Mouse (Mus musculus): ENCODE data around the gene Gimap9. TPM values are rescaled to one million over a fixed set of nuclear protein-coding genes. Genes with fewer than 3 reads are reported as not detected.
A peak's percentile ranks its signal among the peaks of the same experiment; 100 is the strongest.

Gene Gimap9
- polyA plus RNA-seq, 1 experiment from 2014 or later: 4.4 TPM

DNA sequence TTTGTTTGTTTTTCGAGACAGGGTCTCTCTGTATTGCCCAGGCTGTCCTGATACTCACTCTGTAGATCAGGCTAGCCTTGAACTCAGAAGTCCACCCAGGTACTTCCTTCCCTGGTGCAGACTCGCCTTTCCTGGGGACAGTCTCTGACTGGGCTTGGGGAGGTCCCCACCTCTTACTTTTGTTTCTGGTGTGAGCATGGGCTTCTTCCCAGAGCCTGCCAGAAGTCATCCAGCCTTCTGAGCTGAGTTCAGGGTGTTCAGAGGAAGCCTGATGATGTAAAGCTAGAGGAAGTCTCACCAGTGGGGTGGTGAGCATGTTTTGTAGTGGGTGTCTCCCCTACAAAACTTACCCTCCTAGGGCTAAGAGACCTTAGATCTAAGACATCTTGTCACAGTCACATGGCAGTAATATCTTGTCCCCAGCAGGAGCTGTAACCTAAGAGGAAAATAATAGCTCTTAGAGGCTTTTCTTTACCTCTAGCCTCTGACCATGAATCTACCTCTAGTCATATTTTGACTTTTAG is 6.4 kb upstream of the Gimap9 start:
- no peaks in the 10 kb centered on the region for H3K36me3 ChIP-seq (ENCODE audit: control insufficient read depth, insufficient read depth, low read length)
- ATAC-seq (ENCODE audit: insufficient number of reproducible peaks, low FRiP score, low TSS enrichment, low read depth) (no peak), DNase-seq (ENCODE audit: low spot score) (no peak)
- H3K4me3 ChIP-seq (ENCODE audit: low read depth, low read length): no peak overlapping the region
- 66% methylated on average over 2 of the region's 2 CpGs for WGBS
- H3K27ac ChIP-seq (replicated peaks; ENCODE audit: low read depth, low read length): no peak overlapping the region
- H3K9ac ChIP-seq (ENCODE audit: low read length): no peak overlapping the region
- no peaks in the 10 kb centered on the region for H3K27me3 ChIP-seq (ENCODE audit: control insufficient read depth, insufficient read depth, low read length)
- no peaks in the 10 kb centered on the region for H3K9me3 ChIP-seq (ENCODE audit: control insufficient read depth, low read length)
- no peak overlapping the region for H3K4me2 ChIP-seq (ENCODE audit: low read depth, severe bottlenecking)
- no peaks in the 10 kb centered on the region for H3K4me1 ChIP-seq (ENCODE audit: control insufficient read depth, insufficient read depth, low read length)

- Histone ChIP-seq H3K36me3 (ENCODE audit: control insufficient read depth, insufficient read depth, low read length) (no peaks in the 10 kb centered on the region), H3K9me3 (ENCODE audit: control insufficient read depth, low read length) (no peaks in the 10 kb centered on the region), H3K27me3 (ENCODE audit: control insufficient read depth, insufficient read depth, low read length) (no peaks in the 10 kb centered on the region), H3K27ac (replicated peaks; ENCODE audit: low read depth, low read length) (no peak overlapping the region), H3K4me1 (ENCODE audit: control insufficient read depth, insufficient read depth, low read length) (no peaks in the 10 kb centered on the region; the same call in 1 of the 2 replicates), H3K9ac (ENCODE audit: low read length) (no peak overlapping the region), H3K4me2 (ENCODE audit: low read depth, severe bottlenecking) (no peak overlapping the region), H3K4me3 (ENCODE audit: low read depth, low read length) (no peak overlapping the region)
- DNase-seq (ENCODE audit: low spot score) (no peak), ATAC-seq (ENCODE audit: insufficient number of reproducible peaks, low FRiP score, low TSS enrichment, low read depth) (no peak)
- WGBS: 91% methylated on average over 9 of the region's 9 CpGs
Measured at GRCm38 (mm10) chr6:48674291-48675058, 1.5 kb upstream of the Gimap9 start.

DNA sequence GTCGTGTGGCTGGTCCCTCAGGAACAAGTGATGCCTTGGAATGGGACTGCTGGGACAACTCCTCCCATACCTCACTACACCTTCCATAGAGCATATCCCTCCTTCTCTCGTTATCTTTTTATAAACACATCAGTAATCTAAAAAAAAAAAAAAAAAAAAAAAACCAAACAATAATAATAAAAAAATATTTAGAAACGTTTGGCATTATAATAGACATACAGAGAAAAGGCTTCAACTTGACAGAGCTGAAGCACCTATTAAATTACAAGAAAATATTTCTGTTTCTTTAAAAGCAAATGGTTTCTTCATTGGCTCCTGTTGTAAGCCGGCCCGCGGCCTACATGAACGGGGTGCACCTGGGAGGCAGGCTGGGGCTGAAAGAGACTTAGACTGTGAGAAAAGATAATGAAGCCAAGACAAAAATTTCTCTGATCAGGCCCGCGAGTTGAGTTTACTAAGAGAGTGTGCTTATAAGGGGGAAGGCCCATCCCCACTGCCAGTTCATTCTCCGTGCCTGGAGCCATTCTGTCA is 464 bp upstream of the Gimap9 start:
- WGBS: 52% methylated on average over 10 of the region's 10 CpGs
- DNase-seq (ENCODE audit: low spot score) (no peak), ATAC-seq (ENCODE audit: insufficient number of reproducible peaks, low FRiP score, low TSS enrichment, low read depth) (no peak)
- Histone ChIP-seq H3K4me1 (ENCODE audit: control insufficient read depth, insufficient read depth, low read length) (no peaks in the 10 kb centered on the region; the same call in 1 of the 2 replicates), H3K4me2 (ENCODE audit: low read depth, severe bottlenecking) (peak overlapping the region; percentile 21; the same call in 1 of the 2 replicates), H3K9me3 (ENCODE audit: control insufficient read depth, low read length) (no peaks in the 10 kb centered on the region), H3K27ac (replicated peaks; ENCODE audit: low read depth, low read length) (no peak overlapping the region), H3K36me3 (ENCODE audit: control insufficient read depth, insufficient read depth, low read length) (no peaks in the 10 kb centered on the region), H3K9ac (ENCODE audit: low read length) (no peak overlapping the region), H3K4me3 (ENCODE audit: low read depth, low read length) (no peak overlapping the region), H3K27me3 (ENCODE audit: control insufficient read depth, insufficient read depth, low read length) (no peaks in the 10 kb centered on the region)

- no peak for DNase-seq (ENCODE audit: low spot score)
- Histone ChIP-seq H3K27me3 (ENCODE audit: control insufficient read depth, insufficient read depth, low read length) (no peaks in the 10 kb centered on the region), H3K4me3 (ENCODE audit: low read depth, low read length) (no peak overlapping the region), H3K4me1 (ENCODE audit: control insufficient read depth, insufficient read depth, low read length) (no peaks in the 10 kb centered on the region; the same call in 1 of the 2 replicates), H3K9me3 (ENCODE audit: control insufficient read depth, low read length) (no peaks in the 10 kb centered on the region), H3K4me2 (ENCODE audit: low read depth, severe bottlenecking) (no peak overlapping the region), H3K27ac (replicated peaks; ENCODE audit: low read depth, low read length) (no peak overlapping the region), H3K9ac (ENCODE audit: low read length) (no peak overlapping the region), H3K36me3 (ENCODE audit: control insufficient read depth, insufficient read depth, low read length) (no peaks in the 10 kb centered on the region)
- no peak for ATAC-seq (ENCODE audit: insufficient number of reproducible peaks, low FRiP score, low TSS enrichment, low read depth)
- 82% methylated on average over 5 of the region's 5 CpGs for WGBS
Measured at GRCm38 (mm10) chr6:48676860-48677415, 1.0 kb downstream of the Gimap9 start.

DNA sequence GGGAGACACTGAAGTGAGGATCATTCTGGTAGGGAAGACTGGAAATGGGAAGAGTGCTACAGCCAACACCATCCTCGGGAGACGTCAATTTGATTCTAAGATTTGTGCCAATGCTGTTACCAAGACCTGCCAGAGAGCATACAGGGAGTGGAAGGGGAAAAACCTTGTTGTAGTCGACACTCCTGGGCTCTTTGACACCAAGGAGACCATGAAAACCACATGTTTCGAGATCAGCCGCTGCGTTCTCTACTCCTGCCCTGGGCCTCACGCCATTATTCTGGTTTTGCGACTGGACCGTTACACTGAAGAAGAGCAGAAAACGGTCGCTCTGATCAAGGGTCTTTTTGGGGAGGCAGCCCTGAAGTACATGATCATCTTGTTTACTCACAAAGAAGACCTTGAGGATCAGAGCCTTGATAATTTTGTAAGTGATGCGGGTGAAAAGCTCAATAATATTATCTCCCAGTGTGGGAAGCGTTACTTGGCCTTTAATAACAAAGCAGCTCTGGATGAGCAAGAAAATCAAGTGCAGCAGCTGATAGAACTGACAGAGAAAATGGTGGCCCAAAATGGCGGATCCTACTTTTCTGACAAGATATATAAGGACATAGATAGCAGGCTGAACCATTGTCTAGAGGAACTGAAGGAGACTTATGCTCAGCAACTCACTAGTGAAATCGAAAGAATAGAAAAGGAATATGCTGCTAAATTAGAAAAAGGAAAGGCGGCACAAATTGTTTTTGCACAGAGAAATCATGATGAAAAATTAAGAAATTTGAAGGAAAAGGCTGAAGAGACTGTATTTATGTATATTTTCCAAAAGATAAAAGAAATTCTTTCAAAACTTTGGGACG is 1.8 kb downstream of the Gimap9 start:
- ATAC-seq (ENCODE audit: insufficient number of reproducible peaks, low FRiP score, low TSS enrichment, low read depth) (no peak), DNase-seq (ENCODE audit: low spot score) (no peak)
- Histone ChIP-seq H3K4me1 (ENCODE audit: control insufficient read depth, insufficient read depth, low read length) (no peaks in the 10 kb centered on the region; the same call in 1 of the 2 replicates), H3K4me3 (ENCODE audit: low read depth, low read length) (no peak overlapping the region), H3K9me3 (ENCODE audit: control insufficient read depth, low read length) (no peaks in the 10 kb centered on the region), H3K27me3 (ENCODE audit: control insufficient read depth, insufficient read depth, low read length) (no peaks in the 10 kb centered on the region), H3K36me3 (ENCODE audit: control insufficient read depth, insufficient read depth, low read length) (no peaks in the 10 kb centered on the region), H3K4me2 (ENCODE audit: low read depth, severe bottlenecking) (no peak overlapping the region), H3K27ac (replicated peaks; ENCODE audit: low read depth, low read length) (no peak overlapping the region), H3K9ac (ENCODE audit: low read length) (no peak overlapping the region)
- 91% methylated on average over 17 of the region's 17 CpGs for WGBS

DNA sequence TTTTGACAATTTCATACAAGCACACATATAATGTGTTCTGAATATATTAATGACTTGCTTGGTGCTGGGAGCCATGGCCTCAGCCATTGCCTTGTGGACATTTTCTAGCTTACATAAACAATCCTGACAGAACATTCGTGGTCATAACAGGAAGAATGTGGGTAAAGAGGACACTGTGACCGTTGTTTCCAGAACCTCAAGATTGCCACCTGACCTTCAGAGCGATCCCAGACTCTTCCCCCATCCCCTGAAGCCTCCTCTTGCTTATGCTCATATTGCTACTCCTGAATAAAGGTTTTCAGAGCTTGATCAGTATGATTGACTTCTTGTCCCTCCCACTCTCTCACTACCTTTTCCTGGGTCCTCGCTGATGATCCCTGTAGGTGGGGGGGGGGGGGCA is 2.5 kb downstream of the Gimap9 start:
- no peak for ATAC-seq (ENCODE audit: insufficient number of reproducible peaks, low FRiP score, low TSS enrichment, low read depth)
- WGBS: 82% methylated on average over 4 of the region's 4 CpGs
- Histone ChIP-seq H3K27me3 (ENCODE audit: control insufficient read depth, insufficient read depth, low read length) (no peaks in the 10 kb centered on the region), H3K4me1 (ENCODE audit: control insufficient read depth, insufficient read depth, low read length) (no peaks in the 10 kb centered on the region; the same call in 1 of the 2 replicates), H3K36me3 (ENCODE audit: control insufficient read depth, insufficient read depth, low read length) (no peaks in the 10 kb centered on the region), H3K9me3 (ENCODE audit: control insufficient read depth, low read length) (no peaks in the 10 kb centered on the region), H3K27ac (replicated peaks; ENCODE audit: low read depth, low read length) (no peak overlapping the region), H3K4me3 (ENCODE audit: low read depth, low read length) (no peak overlapping the region), H3K4me2 (ENCODE audit: low read depth, severe bottlenecking) (no peak overlapping the region), H3K9ac (ENCODE audit: low read length) (no peak overlapping the region)
- DNase-seq (ENCODE audit: low spot score): no peak

- Histone ChIP-seq H3K9ac (ENCODE audit: low read length) (no peak overlapping the region), H3K4me3 (ENCODE audit: low read depth, low read length) (no peak overlapping the region), H3K4me1 (ENCODE audit: control insufficient read depth, insufficient read depth, low read length) (no peaks in the 10 kb centered on the region; the same call in 1 of the 2 replicates), H3K36me3 (ENCODE audit: control insufficient read depth, insufficient read depth, low read length) (no peaks in the 10 kb centered on the region), H3K27ac (replicated peaks; ENCODE audit: low read depth, low read length) (no peak overlapping the region), H3K27me3 (ENCODE audit: control insufficient read depth, insufficient read depth, low read length) (no peaks in the 10 kb centered on the region), H3K9me3 (ENCODE audit: control insufficient read depth, low read length) (no peaks in the 10 kb centered on the region), H3K4me2 (ENCODE audit: low read depth, severe bottlenecking) (no peak overlapping the region)
- DNase-seq (ENCODE audit: low spot score) (no peak), ATAC-seq (ENCODE audit: insufficient number of reproducible peaks, low FRiP score, low TSS enrichment, low read depth) (no peak)
- 72% methylated on average over 6 of the region's 6 CpGs for WGBS
Measured at GRCm38 (mm10) chr6:48679701-48680100, 3.8 kb downstream of the Gimap9 start.

DNA sequence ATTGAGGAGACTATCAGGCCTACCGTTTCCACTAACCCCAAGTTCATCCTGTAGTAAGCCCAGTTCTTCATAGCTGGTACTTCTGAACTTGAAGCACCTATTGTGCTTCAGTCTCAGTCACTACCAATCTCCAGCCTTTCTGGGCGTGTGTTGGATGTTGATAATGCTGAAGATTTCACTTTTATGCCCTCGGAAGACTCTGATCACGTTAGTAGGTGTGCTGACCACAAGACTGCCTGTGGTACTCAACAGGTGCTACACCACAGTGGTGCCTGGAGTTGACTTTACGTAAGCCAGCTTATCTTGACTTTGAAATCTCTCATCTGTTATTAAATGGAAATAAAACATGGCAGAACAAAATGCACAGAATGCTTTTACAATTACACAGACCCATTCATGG is 4.5 kb downstream of the Gimap9 start:
- H3K36me3 ChIP-seq (ENCODE audit: control insufficient read depth, insufficient read depth, low read length): no peaks in the 10 kb centered on the region
- no peaks in the 10 kb centered on the region; the same call in 1 of the 2 replicates for H3K4me1 ChIP-seq (ENCODE audit: control insufficient read depth, insufficient read depth, low read length)
- DNase-seq (ENCODE audit: low spot score) (no peak), ATAC-seq (ENCODE audit: insufficient number of reproducible peaks, low FRiP score, low TSS enrichment, low read depth) (no peak)
- no peak overlapping the region for H3K4me2 ChIP-seq (ENCODE audit: low read depth, severe bottlenecking)
- H3K27ac ChIP-seq (replicated peaks; ENCODE audit: low read depth, low read length): no peak overlapping the region
- 85% methylated on average over 5 of the region's 5 CpGs for WGBS
- no peak overlapping the region for H3K9ac ChIP-seq (ENCODE audit: low read length)
- no peak overlapping the region for H3K4me3 ChIP-seq (ENCODE audit: low read depth, low read length)
- no peaks in the 10 kb centered on the region for H3K9me3 ChIP-seq (ENCODE audit: control insufficient read depth, low read length)
- no peaks in the 10 kb centered on the region for H3K27me3 ChIP-seq (ENCODE audit: control insufficient read depth, insufficient read depth, low read length)
